Mouse (Mus musculus) thymus, adult 18-20 months (tissue): ENCODE results near the gene Exoc4.

Experiments
- DNase-seq, 2 experiments: peaks; one replicate each; pipeline ENCODE4 v3.0.0; 2022; ENCODE audit warnings: mixed read lengths in 2 of 2

Exoc4 gene

DNA sequence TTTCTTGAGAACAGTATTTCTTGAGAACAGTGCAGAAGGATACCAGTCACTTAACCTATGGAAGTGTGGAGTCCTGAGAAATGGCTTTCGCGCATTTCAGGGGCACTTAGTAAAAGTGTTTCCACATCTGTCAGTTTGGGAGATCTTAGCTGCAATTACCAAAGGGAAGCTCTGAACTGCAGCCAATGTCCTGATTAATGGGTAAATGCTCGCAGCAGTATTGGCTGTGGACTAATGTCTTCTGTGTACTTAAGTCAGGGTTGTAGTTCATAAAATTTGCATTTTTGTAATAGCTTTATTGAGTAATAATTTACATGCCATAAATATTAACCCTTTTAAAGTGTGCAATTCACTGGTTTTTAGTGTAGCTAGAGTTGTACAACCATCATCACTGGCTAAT, 709.4 kb downstream of the Exoc4 start:
- DNase-seq = no peak

DNA sequence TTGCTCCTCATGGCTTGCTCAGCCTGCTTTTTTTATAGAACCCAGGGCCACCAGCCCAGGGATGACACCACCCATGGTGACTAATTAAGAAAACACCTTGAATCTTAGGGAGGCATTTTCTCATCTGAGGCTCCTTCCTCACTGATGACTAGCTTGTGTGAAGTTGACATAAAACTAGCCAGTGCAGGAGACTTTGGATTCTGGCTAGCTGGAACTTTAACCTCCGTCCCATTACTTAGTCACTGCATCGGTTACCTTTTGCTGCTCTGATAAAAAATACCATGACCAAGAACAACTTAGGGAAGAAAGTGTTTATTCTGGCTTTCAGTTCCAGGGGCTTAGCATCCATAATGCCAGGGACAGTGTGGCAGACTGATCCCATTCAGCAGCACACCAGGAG, 711.9 kb downstream of the Exoc4 start:
- no peak for DNase-seq

DNA sequence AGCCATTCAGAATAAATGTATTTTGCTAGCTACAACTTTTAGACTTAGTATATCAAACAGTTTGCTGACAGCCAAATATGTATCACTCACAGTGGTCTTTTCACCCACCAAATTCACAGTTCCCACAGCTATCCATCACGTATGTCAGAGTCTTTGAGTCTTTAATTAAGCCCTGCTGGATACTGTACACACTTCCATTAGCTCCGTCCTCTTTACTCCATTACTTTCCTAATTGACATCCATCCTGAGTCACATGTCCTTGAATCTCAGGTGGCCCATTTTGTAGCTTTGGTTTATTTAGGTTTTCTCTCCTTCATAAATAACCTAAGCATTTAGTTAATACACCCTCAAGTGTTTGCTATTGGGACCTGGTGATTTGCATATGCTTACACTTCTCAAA, 714.2 kb downstream of the Exoc4 start:
- DNase-seq = no peak

DNA sequence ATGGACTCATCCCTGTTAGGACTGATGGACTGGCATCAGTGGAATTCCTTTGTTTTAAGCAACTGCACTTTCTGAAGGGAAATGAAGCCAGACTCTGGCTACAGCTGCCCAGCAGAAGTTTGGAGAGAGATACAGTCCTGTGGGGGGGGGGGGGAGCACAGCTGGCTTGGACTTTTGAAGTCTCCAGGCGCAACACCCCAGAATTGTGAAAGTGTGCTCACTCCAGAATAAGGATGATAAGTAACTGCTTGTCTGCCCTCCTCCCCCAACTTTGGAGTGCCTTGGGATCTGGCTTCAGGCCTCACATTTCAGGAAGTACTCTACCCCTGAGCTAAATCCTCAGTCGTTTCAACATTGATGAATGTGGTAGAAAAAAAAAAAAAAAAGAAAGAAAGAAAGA, 716.7 kb downstream of the Exoc4 start:
- no peak for DNase-seq

DNA sequence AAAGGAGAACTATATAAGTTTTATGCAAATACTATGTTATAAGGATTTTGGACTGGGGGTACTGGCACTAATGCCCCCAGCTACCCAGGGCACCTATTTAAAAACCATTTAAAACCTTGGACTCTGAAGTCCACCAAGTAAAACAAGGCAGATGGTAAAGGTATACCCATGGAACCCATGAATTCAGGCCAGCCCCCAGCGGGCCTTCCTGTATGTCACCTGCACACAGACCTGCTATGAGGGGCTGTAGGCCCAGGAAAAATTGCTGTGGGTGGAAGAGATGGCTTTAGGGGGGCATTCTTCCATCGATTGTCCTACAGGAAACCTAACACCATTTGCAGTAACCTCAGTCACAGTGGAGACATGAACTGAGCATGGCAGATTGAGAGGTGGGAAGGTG, 719.9 kb downstream of the Exoc4 start:
- DNase-seq = no peak

DNA sequence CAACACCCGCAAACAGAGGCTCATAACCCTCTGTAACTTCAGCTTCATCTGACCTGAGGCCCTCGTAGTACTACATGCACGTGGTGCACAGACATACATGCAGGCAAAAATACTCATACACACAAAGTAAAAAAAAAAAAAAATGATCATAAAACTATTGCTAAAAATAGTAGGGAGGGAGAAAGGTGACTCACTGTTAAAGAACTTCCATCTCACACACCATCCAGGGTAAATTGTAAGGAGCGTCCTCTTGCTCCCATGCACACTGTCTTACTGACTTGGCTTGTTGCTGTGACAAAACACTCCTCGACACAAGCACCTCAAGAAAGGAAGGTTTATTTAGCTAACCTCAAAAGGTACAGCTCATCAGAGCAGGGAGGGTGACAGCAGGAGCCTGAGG, 723.9 kb downstream of the Exoc4 start:
- no peak for DNase-seq

DNA sequence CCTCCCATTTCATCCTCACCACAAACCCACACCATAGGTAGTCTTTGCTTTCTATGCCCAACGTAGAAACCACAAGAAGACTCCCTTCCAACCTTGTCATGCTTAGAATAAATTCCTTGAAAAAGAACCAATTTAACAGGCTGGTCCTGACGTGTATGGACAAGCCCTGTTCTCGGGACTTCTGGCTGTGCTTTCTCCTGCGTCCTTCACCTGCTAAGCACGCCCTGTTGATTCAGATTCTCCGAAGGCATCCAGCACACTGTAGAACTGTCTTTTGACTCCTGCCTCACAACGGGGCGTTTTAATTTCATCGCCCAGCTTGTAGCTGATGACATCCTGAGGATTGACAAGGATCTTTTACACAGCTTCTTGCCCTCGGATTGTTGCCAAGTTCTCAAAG, 727.7 kb downstream of the Exoc4 start:
- DNase-seq = no peak

DNA sequence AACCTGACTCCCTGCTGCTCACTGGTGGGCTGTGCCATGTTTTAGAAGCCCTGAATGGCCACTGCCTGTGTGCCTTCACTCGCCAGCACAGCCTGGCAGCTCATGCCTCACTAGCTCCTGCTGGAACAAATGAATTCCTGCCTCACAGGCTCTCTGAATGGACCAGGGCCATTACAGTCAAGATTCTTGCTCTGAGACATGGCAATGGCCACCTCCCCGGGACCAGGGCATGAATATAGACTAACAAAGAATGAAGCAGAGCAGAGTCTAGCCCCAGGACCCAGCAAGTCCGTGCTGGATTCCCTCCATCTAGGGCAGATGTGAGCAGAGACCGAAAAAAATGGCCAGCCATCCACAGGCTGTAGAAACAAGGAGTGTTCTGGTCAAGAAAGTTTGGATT, 728.6 kb downstream of the Exoc4 start:
- no peak for DNase-seq

DNA sequence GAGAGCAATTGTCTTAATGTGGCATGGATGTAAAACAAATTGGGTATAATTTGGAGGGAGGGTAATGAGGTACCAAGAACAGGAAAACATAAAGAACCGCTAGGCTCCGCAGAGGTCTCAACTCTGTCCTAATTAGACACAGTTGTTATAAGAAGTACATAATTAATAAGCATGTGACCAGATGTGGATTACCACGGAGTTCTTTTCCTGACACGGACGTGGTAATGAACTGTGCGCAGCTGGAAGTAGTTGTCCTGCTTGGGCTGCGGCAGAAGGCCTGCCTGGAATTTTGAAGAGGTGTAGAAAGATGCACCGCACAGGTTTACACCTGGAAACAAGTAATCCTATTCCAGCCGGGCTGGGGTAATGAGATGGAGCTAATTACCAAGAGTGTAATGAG, 729.0 kb downstream of the Exoc4 start:
- no peak for DNase-seq

DNA sequence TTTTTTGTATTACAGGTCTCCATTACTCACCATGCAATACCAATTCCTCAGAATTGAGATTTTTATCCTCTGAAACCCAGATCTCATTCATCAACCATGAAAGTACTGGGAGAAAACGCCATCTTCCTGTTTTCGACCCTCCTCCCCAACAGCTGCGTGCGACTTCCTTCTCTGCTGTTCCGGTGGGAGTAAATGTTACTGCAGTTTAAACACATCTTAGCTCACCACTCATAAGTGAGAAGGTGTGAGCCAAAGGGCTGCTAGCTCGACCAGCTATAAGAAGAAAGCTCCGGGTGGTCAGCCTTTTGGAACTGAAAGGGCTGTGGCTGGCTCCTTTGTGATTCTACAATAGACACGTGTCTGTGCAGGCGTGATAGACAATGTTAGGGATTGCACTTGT, 733.8 kb downstream of the Exoc4 start:
- peak in 1 of 2 experiments; percentile 15 for DNase-seq

DNA sequence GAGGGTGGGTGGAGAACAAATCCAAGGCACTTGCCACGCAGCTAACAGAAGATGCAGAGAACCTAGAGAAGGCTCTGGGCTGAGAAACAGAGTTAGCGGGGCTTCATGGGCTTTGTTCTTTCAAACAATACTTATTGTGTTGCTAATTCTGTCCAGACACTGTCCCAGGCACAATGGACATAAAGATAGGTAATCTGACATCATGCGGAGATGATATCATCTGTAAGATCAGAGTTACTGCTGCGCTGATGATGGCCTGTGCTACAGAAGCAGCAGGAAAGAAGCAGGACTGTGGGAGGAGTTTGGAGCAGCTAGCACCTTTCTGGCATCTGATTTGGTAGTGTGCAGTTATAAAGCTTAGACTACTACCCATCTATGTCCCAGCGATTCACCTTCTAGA, 738.2 kb downstream of the Exoc4 start:
- DNase-seq = no peak

DNA sequence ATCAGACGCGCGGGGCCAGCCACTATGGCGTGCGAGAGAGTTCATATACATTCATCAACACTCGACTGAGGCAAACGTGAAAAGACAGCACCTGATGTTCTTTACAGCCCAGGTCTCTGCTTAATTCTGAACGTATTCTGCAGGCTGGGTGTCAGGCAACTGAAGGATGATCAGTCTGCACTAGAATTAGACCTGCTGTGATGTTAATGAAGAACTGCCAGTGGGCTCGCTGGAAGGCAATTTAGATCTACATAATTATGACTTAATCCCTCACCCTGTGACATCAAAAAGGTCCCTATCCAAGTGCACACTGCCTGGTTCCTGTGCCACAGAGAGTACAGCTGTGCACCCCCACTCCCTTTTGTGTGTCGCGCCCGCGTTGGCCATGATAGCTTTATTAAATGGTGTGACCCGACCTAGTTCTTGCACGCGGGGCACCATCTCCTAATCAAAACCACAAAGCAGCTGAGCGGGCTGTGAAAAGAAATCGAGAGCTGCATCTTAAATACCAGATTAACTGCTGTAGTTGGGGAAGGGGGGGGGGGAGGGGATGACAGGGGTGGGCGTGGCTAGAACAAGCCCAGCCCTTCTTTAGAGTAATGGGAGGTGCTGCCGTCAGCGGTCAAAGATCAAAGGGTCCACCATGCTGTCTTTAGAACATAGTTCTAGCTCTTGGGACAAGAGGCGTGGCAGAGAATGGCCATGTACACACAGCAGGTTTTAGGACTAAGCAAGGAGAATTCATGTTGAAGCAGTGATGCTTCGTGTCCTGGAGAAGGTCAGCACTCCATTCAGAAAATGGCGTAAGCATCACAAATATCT, 743.5 kb downstream of the Exoc4 start:
- DNase-seq = no peak

DNA sequence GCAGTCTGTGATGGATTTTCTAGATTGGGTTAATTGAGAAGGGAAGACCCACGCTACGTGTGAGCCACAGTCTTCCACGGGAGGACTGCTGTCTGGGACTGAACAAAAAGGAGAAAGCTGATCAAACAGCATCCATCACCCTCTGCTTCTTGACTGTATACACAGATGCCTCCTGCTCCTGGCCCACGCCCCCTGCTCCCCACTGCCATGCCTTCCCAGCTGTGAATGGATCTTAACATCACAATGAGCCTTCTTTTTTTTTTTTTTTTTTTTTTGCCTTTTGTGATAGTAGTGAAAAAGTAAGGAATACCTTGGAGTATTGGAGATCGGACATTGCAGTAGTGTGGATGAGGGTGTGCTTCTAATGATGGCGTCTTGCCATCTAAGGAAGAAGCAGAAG, 745.0 kb downstream of the Exoc4 start:
- DNase-seq = no peak

DNA sequence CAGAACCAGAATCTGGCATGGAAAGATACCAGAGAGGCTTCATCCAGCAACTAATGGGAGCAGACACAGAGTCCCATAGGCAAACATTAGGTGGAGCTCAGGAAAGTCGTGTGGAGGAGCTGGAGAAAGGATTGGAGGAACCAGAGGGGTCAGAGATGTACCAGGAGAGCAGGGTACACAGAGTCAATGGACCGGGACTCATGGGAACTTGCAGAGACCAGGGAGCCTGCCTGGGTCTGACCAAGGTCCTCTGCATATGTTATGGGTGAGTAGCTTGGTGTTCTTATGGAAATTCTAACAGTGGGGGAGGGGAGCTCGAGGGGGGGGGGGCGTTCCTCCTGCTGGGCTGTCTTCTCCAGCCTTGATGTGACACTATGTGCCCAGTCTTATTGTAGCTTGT, 749.7 kb downstream of the Exoc4 start:
- no peak for DNase-seq

DNA sequence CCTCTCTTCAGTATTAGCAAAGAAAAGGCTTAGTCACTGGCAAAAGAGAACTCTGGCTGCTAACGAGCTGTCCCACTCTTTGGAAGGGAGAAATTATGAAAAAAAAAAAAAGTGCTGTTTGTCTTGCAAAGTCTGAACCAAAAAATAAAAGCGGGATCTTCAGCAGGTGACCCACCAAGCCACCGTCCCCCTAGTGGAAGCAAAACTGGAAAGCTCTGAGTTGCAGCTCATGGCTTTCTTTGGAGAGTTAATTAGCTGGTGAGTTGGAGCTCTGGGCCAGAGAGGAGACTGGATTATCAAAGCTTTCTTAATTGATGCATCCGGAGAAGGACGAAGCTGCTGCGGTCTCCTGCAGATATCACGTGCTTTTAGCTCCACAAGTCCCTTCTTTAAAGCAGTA, 750.6 kb downstream of the Exoc4 start:
- no peak for DNase-seq

DNA sequence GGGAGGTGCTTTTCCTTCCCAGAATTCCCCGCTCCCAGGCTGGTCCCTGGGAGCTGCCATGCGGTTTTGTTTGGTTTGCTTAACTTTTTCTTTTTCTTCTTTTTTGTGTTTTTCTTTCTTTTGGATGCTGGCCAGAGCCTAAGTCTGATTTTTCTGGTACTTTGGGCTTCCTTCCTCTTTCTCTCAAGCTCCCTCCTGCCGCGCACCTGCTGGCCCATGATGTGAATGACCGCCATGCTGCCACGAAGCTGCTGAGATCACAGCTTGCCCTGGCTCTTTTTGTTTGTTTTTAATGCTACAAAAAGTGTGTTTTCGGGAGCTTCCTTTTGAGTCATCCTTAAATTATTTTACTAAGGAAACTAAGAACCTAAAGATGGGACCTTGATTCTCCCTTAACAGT, 751.8 kb downstream of the Exoc4 start:
- DNase-seq = no peak

DNA sequence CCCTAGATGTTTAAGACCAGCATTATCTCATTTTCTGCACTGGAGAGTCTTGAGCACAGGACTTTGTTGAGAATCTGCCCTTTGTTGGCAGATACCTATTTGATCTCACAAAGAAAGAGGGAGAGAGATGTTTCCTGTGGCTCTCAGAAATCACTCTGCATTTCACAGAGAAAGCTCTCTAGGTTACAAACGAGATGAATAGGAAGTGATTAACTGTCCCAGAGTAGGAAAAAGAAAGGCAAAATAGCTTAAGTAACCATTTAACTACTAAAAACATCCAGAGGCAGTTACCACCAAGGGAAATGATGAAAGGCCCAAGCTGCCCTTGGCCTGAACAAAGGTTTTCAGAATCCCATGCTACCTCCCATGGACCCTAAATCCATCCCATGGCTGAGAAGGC, 754.1 kb downstream of the Exoc4 start:
- DNase-seq = no peak

DNA sequence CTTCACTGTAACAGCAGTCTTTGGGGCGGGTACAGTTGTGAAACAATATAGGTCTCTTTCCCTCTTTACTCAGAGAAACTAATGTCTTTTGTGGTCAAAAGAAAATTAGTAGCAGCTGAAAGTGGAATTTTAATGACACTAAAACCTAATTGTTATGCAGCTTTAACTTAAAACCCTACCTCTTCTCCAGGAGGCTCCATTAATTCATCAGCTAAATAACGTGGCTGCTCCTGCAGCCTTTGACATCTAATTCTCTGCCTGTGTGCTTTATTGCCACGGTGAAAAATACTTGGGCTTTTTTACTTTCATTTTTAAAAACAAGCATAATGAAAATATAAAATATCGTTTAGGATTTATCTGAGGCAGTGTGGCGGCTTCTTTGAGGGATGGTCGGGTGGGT, 764.6 kb downstream of the Exoc4 start:
- DNase-seq = no peak
